Mouse (Mus musculus) CD4-positive, CD25-positive, alpha-beta regulatory T cell (primary cell): Measurements from ENCODE around the gene Sspo. TPM values are rescaled to one million over a fixed set of nuclear protein-coding genes. Genes with fewer than 3 reads are reported as not detected.

Experiments used
- polyA plus RNA-seq: library from polyadenylated mRNA; unstranded; fragments of 100-300 nt; shearing (Covaris generic); gene quantifications from one replicate; pipeline ENCODE4 v1.2.1, GENCODE M21; 2017

The Sspo gene
- polyA plus RNA-seq: 0.23 TPM

DNA sequence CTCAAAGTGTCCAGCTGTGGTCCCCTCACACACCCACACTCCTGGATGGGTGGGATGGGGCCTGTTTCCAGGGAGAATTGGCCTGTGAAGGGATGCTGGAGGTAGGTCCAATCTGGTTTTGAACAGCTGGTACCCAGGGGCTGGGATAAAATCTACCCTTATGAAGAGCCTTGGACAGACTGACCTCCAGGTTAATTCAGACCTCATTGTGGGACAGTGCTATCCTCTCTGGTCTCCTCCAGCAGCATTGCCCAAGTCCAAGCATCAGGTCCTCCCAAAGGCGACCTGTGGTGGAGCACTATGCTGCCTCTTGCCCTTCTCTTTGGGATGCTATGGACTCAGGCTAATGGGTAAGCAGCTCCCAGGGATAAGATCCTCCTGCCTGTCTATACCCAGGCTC lies at the start of gene Sspo:
Sspo (plus strand) TSS at position 301 of the 400 bp plus-strand sequence.

DNA sequence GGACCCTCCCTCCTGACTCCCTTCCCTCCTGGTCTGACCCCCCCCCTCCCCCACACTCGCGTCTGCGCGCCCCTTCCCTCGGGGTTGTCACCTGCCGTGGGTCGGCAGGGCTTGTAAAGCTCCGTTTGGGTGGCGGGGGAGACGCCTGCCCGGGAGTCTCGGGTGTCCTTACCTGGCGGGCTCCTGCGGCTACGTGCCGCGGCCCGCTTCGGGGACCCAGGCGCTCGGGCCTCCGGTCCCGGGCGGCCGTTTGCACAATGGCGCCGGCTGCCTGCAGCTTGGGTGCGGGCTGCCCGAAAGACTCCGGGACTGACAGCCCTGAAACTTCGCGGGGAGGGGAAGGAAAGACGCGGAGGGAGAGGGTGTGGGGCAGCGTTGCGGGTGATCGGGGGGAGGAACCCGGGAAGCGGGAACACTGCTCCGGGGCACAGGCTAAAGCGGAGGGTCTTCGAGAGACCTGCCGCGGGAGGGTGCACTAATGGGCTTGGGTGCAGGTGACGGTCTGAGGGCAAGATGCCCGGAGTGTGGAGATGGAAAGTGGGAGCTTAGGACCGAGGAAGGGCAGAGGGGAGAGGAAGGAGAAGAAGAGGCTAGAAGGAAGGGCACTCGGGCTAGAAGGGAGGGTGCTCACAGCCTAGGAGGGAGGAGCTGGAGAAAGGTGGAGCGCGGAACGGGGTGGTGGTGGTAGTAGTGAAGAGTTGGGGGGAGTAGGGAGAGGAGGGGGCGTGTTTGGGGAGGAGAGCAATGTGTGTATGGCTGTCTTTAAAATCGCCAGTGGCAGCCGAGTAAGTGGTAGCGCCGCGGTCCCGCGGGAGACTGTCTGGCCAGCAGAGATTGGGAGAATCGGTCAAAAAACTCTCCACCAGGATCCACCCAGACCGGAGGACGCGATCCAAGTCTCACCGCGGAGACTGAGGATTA lies 2.6 kb upstream of the Sspo start, which contains the start of gene Zfp467:
Zfp467 (minus strand) TSS at position 645 of the 921 bp plus-strand sequence.

DNA sequence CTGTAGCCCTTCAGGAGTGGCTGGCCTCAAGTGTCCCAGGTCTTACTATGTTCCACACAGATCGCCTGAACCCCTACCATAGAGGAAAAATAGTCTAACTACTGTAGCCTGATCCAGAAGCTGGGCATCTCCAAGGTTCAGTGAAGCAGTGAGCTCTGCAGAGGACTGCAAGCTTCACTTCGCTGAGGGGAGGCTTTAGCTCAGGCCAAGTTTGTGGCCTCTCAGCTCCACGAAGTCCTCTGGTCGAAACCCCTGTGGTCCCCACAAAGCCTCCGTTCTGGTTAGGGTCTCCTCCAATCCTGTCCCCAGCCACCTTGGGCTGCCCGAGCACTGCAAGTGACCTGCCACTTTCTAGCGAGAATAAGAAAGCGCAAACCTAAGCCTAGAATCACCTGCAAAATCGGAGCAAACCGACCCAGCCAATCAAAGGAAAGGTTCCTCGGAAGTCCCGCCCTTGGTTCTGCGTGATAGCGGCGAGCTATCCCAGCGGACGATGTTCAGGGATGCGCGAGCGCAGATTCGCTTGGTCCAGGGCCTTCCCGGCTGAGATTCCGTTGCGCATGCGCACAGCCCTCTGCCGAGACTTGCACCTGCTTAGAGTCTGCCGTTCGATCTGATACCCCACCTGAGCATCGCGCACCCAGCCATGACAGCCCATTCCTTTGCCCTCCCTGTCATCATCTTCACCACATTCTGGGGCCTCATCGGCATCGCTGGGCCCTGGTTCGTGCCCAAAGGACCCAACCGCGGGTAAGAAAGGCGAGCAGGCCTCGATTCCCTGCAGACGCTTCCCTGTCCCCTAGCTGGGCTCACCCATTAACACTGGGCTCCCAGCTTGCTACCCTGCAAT lies 89.3 kb downstream of the Sspo start, which contains the start of gene Atp6v0e2:
Atp6v0e2 (plus strand) TSS at position 511 of the 850 bp plus-strand sequence.

Other genes starting within 250 kb of the Sspo start
- gene Krba1, start 52.6 kb upstream of the Sspo start, polyA plus RNA-seq: 26.2 TPM
- gene Zfp467, start 2.4 kb upstream of the Sspo start, polyA plus RNA-seq: 32.5 TPM
- 0.24 TPM for gene Atp6v0e2, start 89.4 kb downstream of the Sspo start, polyA plus RNA-seq
- 44.5 TPM for gene Lrrc61, start 106.6 kb downstream of the Sspo start, polyA plus RNA-seq
- 0.17 TPM for gene Rarres2, start 124.6 kb downstream of the Sspo start, polyA plus RNA-seq
- gene Gm45021, start 141.4 kb downstream of the Sspo start, polyA plus RNA-seq: not detected
- 2.7 TPM for gene Repin1, start 145.7 kb downstream of the Sspo start, polyA plus RNA-seq
- gene Gm44965, start 145.7 kb downstream of the Sspo start, polyA plus RNA-seq: not detected
- gene Zfp775, start 153.8 kb downstream of the Sspo start, polyA plus RNA-seq: 9.4 TPM
- gene AI854703, start 178.5 kb downstream of the Sspo start, polyA plus RNA-seq: 4.3 TPM
- 154 TPM for gene Gimap8, start 199.0 kb downstream of the Sspo start, polyA plus RNA-seq
- 297 TPM for gene Gimap9, start 227.9 kb downstream of the Sspo start, polyA plus RNA-seq
- 1,429 TPM for gene Gimap4, start 236.3 kb downstream of the Sspo start, polyA plus RNA-seq